Mouse (Mus musculus) embryonic facial prominence, embryonic 12.5 days (tissue): Measurements from ENCODE around the gene Nat9. TPM values are rescaled to one million over a fixed set of nuclear protein-coding genes. Genes with fewer than 3 reads are reported as not detected.

Experiments
- ATAC-seq: fragments of 200-750 bp; cut with Nextera tagmentation; 2 replicates; pipeline ENCODE4 v1.8.0; 2017; ENCODE audit not compliant: insufficient number of reproducible peaks, insufficient read depth, low FRiP score, low TSS enrichment
- H3K27ac ChIP-seq: fragments of 300-500 bp; sonication (generic); 2 replicates; pipeline ENCODE4 v1.5.1; 2016; ENCODE audit warnings: mild to moderate bottlenecking
- H3K27me3 ChIP-seq: fragments of 300-500 bp; sonication (generic); 2 replicates; pipeline ENCODE4 v1.6.1; 2016; ENCODE audit warnings: mild to moderate bottlenecking, moderate library complexity
- H3K36me3 ChIP-seq: fragments of 300-500 bp; sonication (generic); 2 replicates; pipeline ENCODE4 v1.6.1; 2016; ENCODE audit warnings: mild to moderate bottlenecking
- H3K4me1 ChIP-seq: fragments of 300-500 bp; sonication (generic); 2 replicates; pipeline ENCODE4 v1.6.1; 2016
- H3K4me2 ChIP-seq: fragments of 300-500 bp; sonication (generic); replicated peaks from 2 replicates; pipeline ENCODE4 v1.6.1; 2016; ENCODE audit warnings: mild to moderate bottlenecking, moderate library complexity
- H3K4me3 ChIP-seq: fragments of 300-500 bp; sonication (generic); 2 replicates; pipeline ENCODE4 v1.5.1; 2016; ENCODE audit warnings: mild to moderate bottlenecking
- H3K9ac ChIP-seq: fragments of 300-500 bp; sonication (generic); 2 replicates; pipeline ENCODE4 v1.6.1; 2016; ENCODE audit warnings: mild to moderate bottlenecking, moderate library complexity
- H3K9me3 ChIP-seq: fragments of 300-500 bp; sonication (generic); 2 replicates; pipeline ENCODE4 v1.6.1; 2016; ENCODE audit warnings: mild to moderate bottlenecking, moderate library complexity
- WGBS: fragments of 180-500 bp; shearing (Covaris S2); methylation state at CpG from one replicate; pipeline ENCODE4 v1.1.7; 2016; 5-methylcytosine and 5-hydroxymethylcytosine counted together
- polyA plus RNA-seq: library from polyadenylated mRNA; unstranded; fragments of >200 nt; fragmentation: Nextera tagmentation; extraction: Ambion mirVana; gene quantifications from 2 replicates; pipeline ENCODE4 v1.2.1, GENCODE M21; 2016

The Nat9 gene
- polyA plus RNA-seq, 1 experiment from 2014 or later, result 23.7 TPM

GRCm38 (mm10) chr11:115226811-115227491 lies 39.3 kb upstream of the Nat9 start:
- Histone ChIP-seq H3K4me2 (no peak overlapping the region), H3K4me1 (peaks cover 71% of the 10 kb centered on the region), H3K36me3 (no peaks in the 10 kb centered on the region), H3K27me3 (peaks cover 12% of the 10 kb centered on the region; the same call in 1 of the 2 replicates), H3K9me3 (no peaks in the 10 kb centered on the region), H3K27ac (no peak overlapping the region), H3K9ac (no peak overlapping the region), H3K4me3 (no peak overlapping the region)
- no peak for ATAC-seq
- 43% methylated on average over 14 of the region's 14 CpGs for WGBS

- Histone ChIP-seq H3K9ac (no peak overlapping the region), H3K4me2 (no peak overlapping the region), H3K4me1 (peaks cover 67% of the 10 kb centered on the region), H3K4me3 (no peak overlapping the region), H3K9me3 (no peaks in the 10 kb centered on the region), H3K27me3 (peaks cover 4% of the 10 kb centered on the region; the same call in 1 of the 2 replicates), H3K27ac (no peak overlapping the region), H3K36me3 (no peaks in the 10 kb centered on the region)
- WGBS, result 66% methylated on average over 6 of the region's 6 CpGs
- no peak for ATAC-seq
Observed at GRCm38 (mm10) chr11:115225301-115225700, 37.6 kb upstream of the Nat9 start.

- Histone ChIP-seq H3K9ac (no peak overlapping the region), H3K4me3 (no peak overlapping the region), H3K27ac (no peak overlapping the region), H3K36me3 (no peaks in the 10 kb centered on the region), H3K9me3 (no peaks in the 10 kb centered on the region), H3K4me2 (no peak overlapping the region), H3K4me1 (peaks cover 67% of the 10 kb centered on the region), H3K27me3 (peaks cover 3% of the 10 kb centered on the region; the same call in 1 of the 2 replicates)
- 43% methylated on average over 8 of the region's 8 CpGs for WGBS
- ATAC-seq, result no peak
Observed at GRCm38 (mm10) chr11:115224889-115225288, 37.2 kb upstream of the Nat9 start.

GRCm38 (mm10) chr11:115223877-115224276 lies 36.2 kb upstream of the Nat9 start:
- Histone ChIP-seq H3K27me3 (peaks cover 3% of the 10 kb centered on the region; the same call in 1 of the 2 replicates), H3K36me3 (no peaks in the 10 kb centered on the region), H3K4me1 (peaks cover 65% of the 10 kb centered on the region), H3K4me2 (no peak overlapping the region), H3K9ac (no peak overlapping the region), H3K9me3 (no peaks in the 10 kb centered on the region), H3K4me3 (no peak overlapping the region), H3K27ac (0 out of 2 replicates have a peak overlapping the region, but pooled peaks have one; percentile 36)
- WGBS, result 64% methylated on average over 6 of the region's 6 CpGs
- ATAC-seq, result no peak

- Histone ChIP-seq H3K4me2 (no peak overlapping the region), H3K4me1 (peaks cover 67% of the 10 kb centered on the region), H3K27me3 (no peaks in the 10 kb centered on the region), H3K27ac (no peak overlapping the region), H3K9me3 (no peaks in the 10 kb centered on the region), H3K4me3 (no peak overlapping the region), H3K36me3 (no peaks in the 10 kb centered on the region), H3K9ac (no peak overlapping the region)
- 69% methylated on average over 11 of the region's 11 CpGs for WGBS
- ATAC-seq, result no peak
Observed at GRCm38 (mm10) chr11:115223451-115223850, 35.8 kb upstream of the Nat9 start.

- no peaks in the 10 kb centered on the region for H3K9me3 ChIP-seq
- no peak overlapping the region for H3K9ac ChIP-seq
- H3K36me3 ChIP-seq, result no peaks in the 10 kb centered on the region
- no peak overlapping the region for H3K4me3 ChIP-seq
- ATAC-seq, result no peak
- H3K4me1 ChIP-seq, result peaks cover 70% of the 10 kb centered on the region
- no peaks in the 10 kb centered on the region for H3K27me3 ChIP-seq
- WGBS, result 30% methylated on average over 5 of the region's 5 CpGs
- H3K27ac ChIP-seq, result 0 out of 2 replicates have a peak overlapping the region, but pooled peaks have one; percentile 6
- H3K4me2 ChIP-seq, result no peak overlapping the region
Observed at GRCm38 (mm10) chr11:115222570-115222969, 34.9 kb upstream of the Nat9 start.

GRCm38 (mm10) chr11:115222077-115222476 lies 34.4 kb upstream of the Nat9 start:
- H3K9ac ChIP-seq, result no peak overlapping the region
- no peak for ATAC-seq
- no peak overlapping the region for H3K4me3 ChIP-seq
- peaks cover 70% of the 10 kb centered on the region for H3K4me1 ChIP-seq
- no peaks in the 10 kb centered on the region for H3K9me3 ChIP-seq
- H3K27me3 ChIP-seq, result no peaks in the 10 kb centered on the region
- H3K4me2 ChIP-seq, result no peak overlapping the region
- WGBS, result 37% methylated on average over 12 of the region's 12 CpGs
- H3K27ac ChIP-seq, result 0 out of 2 replicates have a peak overlapping the region, but pooled peaks have one; percentile 6
- no peaks in the 10 kb centered on the region for H3K36me3 ChIP-seq

- H3K27me3 ChIP-seq, result no peaks in the 10 kb centered on the region
- WGBS, result 88% methylated on average over 10 of the region's 10 CpGs
- no peak overlapping the region for H3K9ac ChIP-seq
- H3K9me3 ChIP-seq, result 0 out of 2 replicates have a peak, but pooled peaks cover 3% of the 10 kb centered on the region
- H3K4me3 ChIP-seq, result no peak overlapping the region
- no peak for ATAC-seq
- no peak overlapping the region for H3K27ac ChIP-seq
- no peak overlapping the region for H3K4me2 ChIP-seq
- H3K4me1 ChIP-seq, result peaks cover 49% of the 10 kb centered on the region
- no peaks in the 10 kb centered on the region for H3K36me3 ChIP-seq
Observed at GRCm38 (mm10) chr11:115219685-115220084, 32.0 kb upstream of the Nat9 start.

GRCm38 (mm10) chr11:115219263-115219662 lies 31.6 kb upstream of the Nat9 start:
- no peaks in the 10 kb centered on the region for H3K36me3 ChIP-seq
- no peak overlapping the region for H3K4me3 ChIP-seq
- H3K9ac ChIP-seq, result no peak overlapping the region
- H3K27me3 ChIP-seq, result no peaks in the 10 kb centered on the region
- no peak for ATAC-seq
- H3K9me3 ChIP-seq, result 0 out of 2 replicates have a peak, but pooled peaks cover 3% of the 10 kb centered on the region
- no peak overlapping the region for H3K4me2 ChIP-seq
- WGBS, result 53% methylated on average over 9 of the region's 9 CpGs
- peaks cover 45% of the 10 kb centered on the region for H3K4me1 ChIP-seq
- H3K27ac ChIP-seq, result no peak overlapping the region

GRCm38 (mm10) chr11:115217439-115218410 lies 30.1 kb upstream of the Nat9 start:
- Histone ChIP-seq H3K27ac (peak overlapping the region; percentile 6; the same call in 1 of the 2 replicates), H3K4me2 (no peak overlapping the region), H3K27me3 (0 out of 2 replicates have a peak, but pooled peaks cover 3% of the 10 kb centered on the region), H3K4me3 (no peak overlapping the region), H3K9me3 (0 out of 2 replicates have a peak, but pooled peaks cover 3% of the 10 kb centered on the region), H3K4me1 (peaks cover 35% of the 10 kb centered on the region), H3K36me3 (no peaks in the 10 kb centered on the region), H3K9ac (no peak overlapping the region)
- ATAC-seq, result no peak
- 52% methylated on average over 18 of the region's 18 CpGs for WGBS

- no peak overlapping the region for H3K4me2 ChIP-seq
- H3K9ac ChIP-seq, result no peak overlapping the region
- H3K4me3 ChIP-seq, result no peak overlapping the region
- no peak for ATAC-seq
- no peak overlapping the region for H3K27ac ChIP-seq
- H3K9me3 ChIP-seq, result 0 out of 2 replicates have a peak, but pooled peaks cover 3% of the 10 kb centered on the region
- WGBS, result 32% methylated on average over 5 of the region's 5 CpGs
- no peaks in the 10 kb centered on the region for H3K36me3 ChIP-seq
- peaks cover 30% of the 10 kb centered on the region for H3K4me1 ChIP-seq
- H3K27me3 ChIP-seq, result 0 out of 2 replicates have a peak, but pooled peaks cover 3% of the 10 kb centered on the region
Observed at GRCm38 (mm10) chr11:115215123-115215522, 27.5 kb upstream of the Nat9 start.
